Mouse (Mus musculus): ENCODE measurements around the gene Slc1a6.
"Not testable (repeated sequence)": the region's sequence is repeated elsewhere in the genome, so short reads cannot be mapped to it uniquely, and the experiment has no call there.

The Slc1a6 gene

DNA sequence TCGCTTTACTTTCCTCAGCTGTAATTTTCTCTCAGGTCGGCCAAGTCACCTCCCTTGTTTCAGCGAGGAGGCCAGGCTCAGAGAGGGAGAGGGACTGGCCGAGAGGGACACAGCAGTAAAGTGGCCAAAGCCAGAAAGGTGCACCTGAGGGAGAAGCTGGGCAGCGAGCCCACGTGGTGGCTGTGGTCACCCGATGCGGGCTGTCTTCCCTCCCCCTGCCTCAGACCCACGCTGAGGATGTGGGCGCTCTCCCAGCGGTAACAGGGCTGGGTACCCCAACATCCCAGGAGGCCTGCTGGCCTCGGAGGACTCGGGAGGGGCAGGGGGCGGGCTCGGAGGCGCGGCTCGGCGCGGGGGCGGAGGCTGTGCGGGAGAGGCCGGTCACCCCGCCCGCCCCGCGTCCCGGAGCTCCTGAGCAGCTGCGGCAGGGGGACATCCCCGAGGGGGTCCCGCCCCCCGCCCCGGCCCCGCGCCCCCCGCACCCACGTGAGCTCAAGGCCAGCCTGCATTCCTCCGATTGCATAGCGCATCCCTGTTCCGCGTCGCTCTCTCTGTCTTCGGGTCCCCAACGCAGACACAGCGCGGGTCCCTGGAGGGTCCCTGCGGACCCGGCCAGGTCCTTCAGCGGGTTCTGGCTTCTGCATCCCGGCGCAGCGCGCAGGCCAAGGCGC lies at the start of gene Slc1a6:
Gene Slc1a6 (plus strand): TSS at position 516 of the 671 bp plus-strand sequence.
- peak; percentile 30 for DNase-seq (ENCODE audit: extremely low spot score, low spot score)

DNA sequence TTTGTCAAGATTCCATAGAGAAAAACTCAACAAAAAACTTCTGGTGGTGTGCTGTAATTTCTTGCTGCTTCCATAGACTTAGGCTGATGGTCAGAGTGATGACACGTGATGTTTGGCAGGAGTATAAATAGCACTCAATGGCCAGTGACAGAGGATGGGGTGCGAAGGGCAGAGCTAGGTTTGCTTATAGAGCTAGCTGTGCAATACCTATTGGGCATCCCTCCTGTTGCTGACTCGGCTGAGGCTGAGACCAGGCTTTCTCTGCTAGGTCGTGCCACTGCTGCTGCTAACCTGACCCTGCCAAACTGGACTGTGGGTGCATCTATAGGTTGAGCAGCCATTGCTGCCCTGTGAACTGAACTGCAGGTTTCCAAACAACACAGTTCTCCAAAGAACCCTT lies 40.5 kb upstream of the Slc1a6 start:
- DNase-seq (ENCODE audit: extremely low spot score, low spot score) = no peak

GRCm38 (mm10) chr10:78743721-78744120 lies 36.6 kb upstream of the Slc1a6 start:
- no peak for DNase-seq (ENCODE audit: extremely low spot score, low spot score)

DNA sequence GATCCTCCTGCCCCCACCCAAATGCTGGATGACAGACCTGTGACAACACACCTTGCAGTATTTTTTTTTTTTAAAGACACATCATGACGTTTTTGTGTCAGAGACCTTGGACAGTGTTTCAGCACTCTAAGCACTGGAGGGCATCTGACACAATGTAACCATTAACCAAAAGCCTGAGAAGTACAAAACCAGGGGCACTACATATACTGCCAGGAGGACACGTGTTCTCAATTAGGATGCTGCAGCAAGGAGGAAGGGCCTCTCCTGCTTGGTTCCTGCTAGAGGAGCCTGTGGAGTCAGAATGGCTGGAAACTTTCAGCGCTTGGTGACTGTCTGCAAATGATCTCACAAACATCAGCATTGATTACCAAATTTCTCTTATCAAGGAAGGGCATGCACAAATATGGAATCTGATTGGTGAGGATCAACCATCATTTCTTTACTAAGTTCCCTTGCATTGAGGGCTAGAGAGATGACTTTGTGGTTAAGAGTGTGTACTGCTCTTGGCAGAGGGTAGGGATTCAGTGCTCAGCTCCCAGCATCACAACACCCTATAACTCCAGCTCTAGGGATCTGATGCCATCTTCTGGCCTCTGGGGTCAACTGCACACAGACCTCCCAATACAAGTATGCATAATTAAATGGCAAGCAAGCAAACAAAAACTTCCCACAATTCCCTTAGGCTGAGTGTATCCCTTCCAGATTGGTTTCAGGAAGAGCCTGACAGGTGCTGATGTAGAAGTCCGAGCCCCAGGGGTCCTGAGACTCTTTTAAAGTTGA lies 34.7 kb upstream of the Slc1a6 start:
- DNase-seq (ENCODE audit: extremely low spot score, low spot score) = no peak

GRCm38 (mm10) chr10:78747035-78747721 lies 33.1 kb upstream of the Slc1a6 start:
- peak; percentile 64 for DNase-seq (ENCODE audit: extremely low spot score, low spot score)

DNA sequence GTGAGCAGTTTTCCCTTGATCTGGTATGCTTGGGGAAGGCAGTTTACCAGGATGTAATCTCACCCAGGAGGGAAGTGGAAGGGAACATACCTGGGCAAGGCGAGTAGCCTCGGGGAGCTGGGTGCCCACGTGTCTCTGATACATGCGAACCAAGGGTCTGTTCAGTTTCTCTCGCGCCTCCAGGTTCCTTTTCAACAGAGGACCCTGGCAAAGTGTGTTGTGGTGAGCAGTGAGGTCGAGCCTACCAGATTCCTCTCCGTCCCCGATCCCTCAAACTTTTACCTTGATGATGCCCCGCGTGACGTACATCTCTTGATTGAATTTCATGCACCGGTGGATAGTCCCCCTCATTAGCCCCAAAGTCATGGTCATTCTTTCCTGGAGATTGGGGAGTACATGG lies 32.1 kb upstream of the Slc1a6 start:
- DNase-seq (ENCODE audit: extremely low spot score, low spot score) = no peak

GRCm38 (mm10) chr10:78748946-78749345 lies 31.4 kb upstream of the Slc1a6 start:
- DNase-seq (ENCODE audit: extremely low spot score, low spot score) = no peak

- DNase-seq (ENCODE audit: extremely low spot score, low spot score) = peak; percentile 80
Measured at GRCm38 (mm10) chr10:78752452-78753191, 27.7 kb upstream of the Slc1a6 start, which contains the start of gene Ccdc105. Ccdc105 (minus strand) TSS chr10:78753065.

- peak; percentile 72 for DNase-seq (ENCODE audit: extremely low spot score, low spot score)
Measured at GRCm38 (mm10) chr10:78756021-78756420, 24.3 kb upstream of the Slc1a6 start.

- DNase-seq (ENCODE audit: extremely low spot score, low spot score) = no peak
Measured at GRCm38 (mm10) chr10:78765570-78765969, 14.7 kb upstream of the Slc1a6 start.

DNA sequence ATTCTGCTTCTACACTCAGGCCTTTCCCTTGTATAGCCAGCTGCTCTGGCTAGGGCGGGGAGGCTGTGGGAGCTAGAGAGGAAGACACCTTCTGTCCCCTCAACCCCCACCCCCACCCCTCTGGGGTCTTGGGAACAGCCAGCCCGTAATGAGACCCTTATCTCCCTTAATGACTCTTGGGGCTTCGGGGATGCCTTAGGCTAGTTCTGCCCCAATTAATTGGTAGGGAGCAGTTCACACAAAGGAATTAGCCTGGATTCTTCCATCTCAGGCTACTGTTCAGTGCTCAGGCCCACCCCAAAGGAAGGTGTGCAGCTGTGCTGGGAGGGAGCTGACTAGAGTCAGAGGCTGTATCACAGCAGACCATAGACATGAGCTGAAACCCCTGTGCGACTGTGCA lies 4.5 kb upstream of the Slc1a6 start:
- no peak for DNase-seq (ENCODE audit: extremely low spot score, low spot score)

GRCm38 (mm10) chr10:78779527-78779926 lies 769 bp upstream of the Slc1a6 start:
- DNase-seq (ENCODE audit: extremely low spot score, low spot score) = no peak

DNA sequence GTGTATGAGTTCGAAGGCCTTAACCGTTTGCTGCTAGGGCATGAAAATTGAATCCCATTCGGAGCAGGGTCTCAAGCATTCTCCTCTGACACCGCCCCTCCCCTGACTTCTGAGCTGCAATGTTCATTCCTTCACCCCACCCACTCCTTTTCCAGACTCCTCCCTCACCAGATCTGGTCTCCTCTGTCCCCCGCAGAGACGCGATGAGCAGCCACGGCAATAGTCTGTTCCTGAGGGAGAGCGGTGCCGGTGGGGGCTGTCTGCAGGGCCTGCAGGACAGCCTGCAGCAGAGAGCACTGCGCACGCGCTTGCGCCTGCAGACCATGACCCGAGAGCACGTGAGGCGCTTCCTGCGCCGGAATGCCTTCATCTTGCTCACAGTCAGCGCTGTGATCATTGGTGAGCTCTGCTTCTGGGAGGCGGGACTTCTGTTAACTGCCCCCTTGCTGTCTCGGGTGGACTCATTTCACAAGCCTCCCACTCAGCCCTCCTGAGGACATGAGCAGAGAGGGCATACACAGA lies 7.3 kb downstream of the Slc1a6 start:
- peak; percentile 74 for DNase-seq (ENCODE audit: extremely low spot score, low spot score)

DNA sequence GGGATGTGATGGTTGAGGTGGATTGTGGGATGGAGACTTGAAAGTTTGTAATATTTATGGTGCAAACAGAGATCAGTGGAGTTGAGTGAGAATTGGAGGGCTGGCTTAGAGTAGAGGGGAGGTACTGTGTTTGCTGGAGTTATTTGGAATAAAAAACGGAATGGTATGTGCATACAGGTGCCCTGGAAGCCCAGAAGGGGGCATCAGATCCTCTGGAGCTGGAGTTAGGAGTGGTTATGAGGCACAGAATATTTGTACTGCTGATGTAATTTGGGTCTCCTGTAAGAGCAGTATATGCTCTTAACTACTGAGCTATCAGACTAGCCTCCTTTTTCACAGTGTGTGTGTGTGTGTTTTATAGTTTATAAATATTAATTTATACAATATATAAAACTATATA lies 10.3 kb downstream of the Slc1a6 start:
- no peak for DNase-seq (ENCODE audit: extremely low spot score, low spot score)

- DNase-seq (ENCODE audit: extremely low spot score, low spot score) = no peak
Measured at GRCm38 (mm10) chr10:78801449-78801848, 21.2 kb downstream of the Slc1a6 start.

GRCm38 (mm10) chr10:78812358-78813060 lies 32.2 kb downstream of the Slc1a6 start:
- no peak for DNase-seq (ENCODE audit: extremely low spot score, low spot score)

DNA sequence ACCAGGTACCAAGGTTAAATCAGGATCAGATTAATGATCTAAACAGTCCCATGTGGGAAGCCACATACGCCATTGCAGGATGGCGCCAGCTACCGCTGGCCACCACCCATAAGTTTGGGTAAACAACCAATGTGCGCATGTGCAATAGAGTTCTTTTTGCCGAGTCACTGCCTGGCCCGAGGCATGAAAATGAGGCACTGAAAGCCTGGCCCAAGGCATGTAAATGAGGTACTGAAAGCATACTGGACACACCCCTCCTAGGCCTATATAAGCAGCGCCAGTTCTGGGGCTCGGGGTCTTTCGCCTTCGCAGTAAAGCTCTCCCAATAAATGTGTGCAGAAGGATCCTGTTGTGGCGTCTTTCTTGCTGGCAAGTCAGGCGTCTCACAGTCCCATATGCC lies 60.2 kb downstream of the Slc1a6 start:
- DNase-seq (ENCODE audit: extremely low spot score, low spot score) = not testable (repeated sequence)

DNA sequence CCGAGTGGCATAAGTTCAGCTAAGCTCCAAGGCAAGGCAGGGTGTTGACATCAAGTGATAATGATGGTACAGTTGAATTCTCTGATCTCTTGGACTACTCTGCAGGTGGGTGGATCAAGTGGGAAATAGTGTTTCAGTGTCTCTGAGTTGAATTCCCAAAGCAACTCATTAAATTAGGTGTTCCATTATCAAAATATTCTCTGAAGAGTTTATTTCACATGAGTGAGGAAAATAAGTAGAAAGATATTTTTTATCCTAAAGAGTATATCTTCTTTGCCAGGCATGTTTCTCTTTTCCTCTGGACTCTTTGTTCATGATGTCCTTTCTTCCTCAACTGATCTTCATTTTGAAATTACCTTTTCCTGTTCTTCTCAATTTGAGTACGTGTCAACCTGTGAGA lies 71.8 kb downstream of the Slc1a6 start, which contains the start of gene Olfr1356:
Gene Olfr1356 (minus strand): TSS at position 101 of the 400 bp plus-strand sequence.
- no peak for DNase-seq (ENCODE audit: extremely low spot score, low spot score)
